8 mouse cellular contexts compared by ENCODE assay signal in the genomic region with DNA sequence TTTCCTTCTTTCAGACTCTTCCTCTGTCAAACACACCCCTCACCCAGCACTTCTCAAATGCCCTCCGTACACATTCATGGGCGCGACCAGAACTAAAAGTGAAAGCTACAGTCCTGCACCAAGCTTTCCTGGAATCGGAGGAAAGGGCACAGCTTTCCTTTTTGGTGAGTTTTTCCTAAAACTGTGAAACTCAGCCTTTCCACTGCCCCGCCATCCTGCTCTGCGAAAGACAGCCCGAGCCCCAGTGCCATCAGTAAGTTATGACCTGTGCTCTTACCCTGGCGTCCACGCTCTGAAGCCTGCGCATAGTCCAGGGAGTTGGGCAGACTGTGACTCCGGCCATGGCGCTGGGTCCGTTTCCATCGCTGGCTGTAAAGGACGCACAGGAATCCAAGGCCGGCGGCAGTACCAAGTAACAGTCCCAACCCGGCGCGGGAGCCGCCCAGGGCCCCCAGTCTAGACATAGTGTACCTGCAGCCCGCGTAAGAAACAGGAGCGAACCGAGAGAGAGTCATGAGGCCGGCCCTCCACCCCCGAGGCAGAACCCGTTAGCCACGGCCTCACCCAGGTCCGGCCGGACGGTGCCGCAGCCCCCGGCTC. TPM values are rescaled to one million over a fixed set of nuclear protein-coding genes. Genes with fewer than 3 reads are reported as not detected.
A peak's percentile ranks its signal among the peaks of the same experiment; 100 is the strongest.
DNase-seq lines count a peak whose midpoint lies in the region; ATAC-seq and TF ChIP-seq lines count a peak whose summit lies in the region.

No protein-coding gene starts in this region.

- WGBS in heart, embryonic 14.5 days: 3% methylated on average over 34 of the region's 34 CpGs
- 3% methylated on average over 34 of the region's 34 CpGs for WGBS in intestine, embryonic 16.5 days
- WGBS in macrophage (ENCODE audit: missing documents): 2% methylated on average over 34 of the region's 34 CpGs
- 2% methylated on average over 34 of the region's 34 CpGs for WGBS in stomach, postnatal 0 days

- TF ChIP-seq EP300 in MEL (IDR thresholded peaks at IDR 0.05; ENCODE audit: low read depth in 1 of 2, low read length in 2 of 2): no peak
- no peak for TF ChIP-seq EP300 in stomach, postnatal 0 days (optimal IDR thresholded peaks at IDR 0.05)

- H3K27me3 ChIP-seq in heart, embryonic 14.5 days (ENCODE audit: control insufficient read depth, insufficient read depth, low read length): no peaks in the 10 kb centered on the region
- H3K27me3 ChIP-seq in MEL (ENCODE audit: control insufficient read depth in 1 of 2, insufficient read depth in 2 of 2, low read length in 2 of 2): no peaks in the 10 kb centered on the region
- H3K27me3 ChIP-seq in erythroblast, embryonic 14.5 days (ENCODE audit: control insufficient read depth): peaks cover 4% of the 10 kb centered on the region
- H3K27me3 ChIP-seq in intestine, embryonic 16.5 days (replicated peaks; ENCODE audit: control insufficient read depth, insufficient read depth, low read length): no peaks in the 10 kb centered on the region
- no peaks in the 10 kb centered on the region for H3K27me3 ChIP-seq in stomach, postnatal 0 days (ENCODE audit: control insufficient read depth, insufficient read depth, low read length)

- TF ChIP-seq POLR2A in MEL (IDR thresholded peaks at IDR 0.05; ENCODE audit: control insufficient read depth in 1 of 2, insufficient read depth in 1 of 2, low read depth in 1 of 2, low read length in 2 of 2, poor library complexity in 1 of 2): no peak

- H3K4me1 ChIP-seq in heart, embryonic 14.5 days (ENCODE audit: control insufficient read depth in 2 of 2, insufficient read depth in 2 of 2, low read length in 2 of 2): peaks cover 5 to 19% of the 10 kb centered on the region in 2 experiments
- peaks cover 3 to 6% of the 10 kb centered on the region in 2 experiments; a peak in 3 of 4 replicates for H3K4me1 ChIP-seq in MEL (ENCODE audit: control insufficient read depth in 1 of 2, insufficient read depth in 2 of 2, low read length in 2 of 2)
- peaks cover 56% of the 10 kb centered on the region for H3K4me1 ChIP-seq in erythroblast, embryonic 14.5 days (ENCODE audit: control insufficient read depth)
- peaks cover 18% of the 10 kb centered on the region for H3K4me1 ChIP-seq in intestine, embryonic 16.5 days (ENCODE audit: control insufficient read depth, insufficient read depth, low read length)
- H3K4me1 ChIP-seq in stomach, postnatal 0 days (replicated peaks; ENCODE audit: control insufficient read depth, insufficient read depth): no peaks in the 10 kb centered on the region; the same call in 1 of the 2 replicates

- H3K79me2 ChIP-seq in MEL (ENCODE audit: control insufficient read depth, insufficient read depth, low read length, poor library complexity) (peaks cover 12% of the 10 kb centered on the region), macrophage (ENCODE audit: inconsistent target) (peaks cover 21% of the 10 kb centered on the region)

- ATAC-seq in heart, embryonic 14.5 days (ENCODE audit: insufficient number of reproducible peaks, insufficient read depth, low FRiP score, low read depth): peak; percentile 28; the same call in 1 of the 2 replicates
- ATAC-seq in intestine, embryonic 16.5 days: peak; percentile 66
- ATAC-seq in stomach, postnatal 0 days (ENCODE audit: low FRiP score, low TSS enrichment): peak; percentile 38; the same call in 1 of the 2 replicates

- H3K9me3 ChIP-seq in heart, embryonic 14.5 days (ENCODE audit: control insufficient read depth, low read length): no peaks in the 10 kb centered on the region
- H3K9me3 ChIP-seq in MEL (replicated peaks; ENCODE audit: insufficient read depth, low read length): no peaks in the 10 kb centered on the region
- H3K9me3 ChIP-seq in erythroblast, embryonic 14.5 days (ENCODE audit: control insufficient read depth, low read length): no peaks in the 10 kb centered on the region
- no peaks in the 10 kb centered on the region for H3K9me3 ChIP-seq in intestine, embryonic 16.5 days (ENCODE audit: control insufficient read depth, low read length)
- no peaks in the 10 kb centered on the region for H3K9me3 ChIP-seq in stomach, postnatal 0 days (ENCODE audit: control insufficient read depth, low read length)

- peaks cover 34% of the 10 kb centered on the region for H3K36me3 ChIP-seq in heart, embryonic 14.5 days (ENCODE audit: control insufficient read depth, insufficient read depth, low read length)
- H3K36me3 ChIP-seq in MEL (ENCODE audit: control insufficient read depth in 1 of 2, insufficient read depth in 2 of 2, low read length in 2 of 2) (peaks cover 0 to 16% of the 10 kb centered on the region in 2 experiments; a peak in 3 of 4 replicates), macrophage (ENCODE audit: inconsistent target) (peaks cover 31% of the 10 kb centered on the region; the same call in 1 of the 2 replicates)
- H3K36me3 ChIP-seq in erythroblast, embryonic 14.5 days (ENCODE audit: control insufficient read depth): peaks cover 37% of the 10 kb centered on the region
- H3K36me3 ChIP-seq in intestine, embryonic 16.5 days (ENCODE audit: control insufficient read depth, insufficient read depth, low read length): peaks cover 4% of the 10 kb centered on the region; the same call in 1 of the 2 replicates
- H3K36me3 ChIP-seq in stomach, postnatal 0 days (ENCODE audit: control insufficient read depth, insufficient read depth, low read length): peaks cover 6% of the 10 kb centered on the region

- no peak for TF ChIP-seq CTCF in MEL (IDR thresholded peaks at IDR 0.05 in 2 of 3, conservative IDR thresholded peaks at IDR 0.05 in 1 of 3; ENCODE audit: control insufficient read depth in 1 of 3, insufficient read depth in 1 of 3, low read depth in 2 of 3, low read length in 3 of 3, poor library complexity in 1 of 3, severe bottlenecking in 1 of 3)
- TF ChIP-seq CTCF in stomach, postnatal 0 days (IDR thresholded peaks at IDR 0.05; ENCODE audit: low read depth): no peak

- no peak for TF ChIP-seq RAD21 in MEL (IDR thresholded peaks at IDR 0.05; ENCODE audit: low read depth, low read length)

- peak overlapping the region; percentile 6 to 55; a peak in 3 of 4 replicates for H3K27ac ChIP-seq in heart, embryonic 14.5 days (replicated peaks in 1 of 2; ENCODE audit: control insufficient read depth in 1 of 2, insufficient read depth in 1 of 2, low read depth in 2 of 2, low read length in 2 of 2)
- H3K27ac ChIP-seq in MEL (ENCODE audit: control insufficient read depth, low read depth, low read length) (peak overlapping the region; percentile 81), macrophage (peak overlapping the region; percentile 13; the same call in 1 of the 2 replicates)
- H3K27ac ChIP-seq in intestine, embryonic 16.5 days (ENCODE audit: low read length): peak overlapping the region; percentile 65
- peak overlapping the region; percentile 82 for H3K27ac ChIP-seq in stomach, postnatal 0 days (replicated peaks)

- H3K4me2 ChIP-seq in heart, embryonic 14.5 days (ENCODE audit: low read length): peak overlapping the region; percentile 89
- peak overlapping the region; percentile 80 for H3K4me2 ChIP-seq in intestine, embryonic 16.5 days (ENCODE audit: low read depth, low read length)
- H3K4me2 ChIP-seq in stomach, postnatal 0 days (replicated peaks; ENCODE audit: low read depth): peak overlapping the region; percentile 88

- DNase-seq in heart, adult 9 months (ENCODE audit: low spot score in 2 of 2): no peak
- DNase-seq in MEL (ENCODE audit: low read depth, low spot score): no peak
- DNase-seq in stomach, postnatal 0 days (ENCODE audit: low spot score): peak; percentile 27
- DNase-seq in cerebellum, adult 11-12 months: no peak

- H3K4me3 ChIP-seq in heart, embryonic 14.5 days (ENCODE audit: control insufficient read depth in 1 of 2, insufficient read depth in 1 of 2, low read depth in 1 of 2, low read length in 2 of 2): peak overlapping the region; percentile 68 to 78
- H3K4me3 ChIP-seq in MEL (ENCODE audit: control insufficient read depth in 1 of 2, insufficient read depth in 1 of 2, low read depth in 2 of 2, low read length in 2 of 2): peak overlapping the region; percentile 81 to 92
- H3K4me3 ChIP-seq in erythroblast, embryonic 14.5 days (replicated peaks): peak overlapping the region; percentile 79
- peak overlapping the region; percentile 100 for H3K4me3 ChIP-seq in intestine, embryonic 16.5 days (ENCODE audit: low read length)
- H3K4me3 ChIP-seq in macrophage (ENCODE audit: inconsistent target): peak overlapping the region; percentile 87
- H3K4me3 ChIP-seq in stomach, postnatal 0 days (ENCODE audit: low read depth, low read length): peak overlapping the region; percentile 99

- H3K9ac ChIP-seq in heart, embryonic 14.5 days (ENCODE audit: low read length): peak overlapping the region; percentile 88
- H3K9ac ChIP-seq in MEL (ENCODE audit: control insufficient read depth, low read depth, low read length, poor library complexity, severe bottlenecking): peak overlapping the region; percentile 82
- H3K9ac ChIP-seq in intestine, embryonic 16.5 days (ENCODE audit: low read depth, low read length): peak overlapping the region; percentile 97
- H3K9ac ChIP-seq in stomach, postnatal 0 days (ENCODE audit: low read length): peak overlapping the region; percentile 90

RNA-seq across cellular contexts. Expression of gene Rmdn3, which starts 0.7 kb away (rescaled TPM):
- 19.4 and 23.7 TPM in 2 replicates for polyA plus RNA-seq in heart, embryonic 14.5 days (2014; fragmentation: Nextera tagmentation; extraction: Ambion mirVana)
- total RNA-seq in MEL (2012; rRNA removed): 44.7 and 57.4 TPM in 2 replicates
- polyA plus RNA-seq in MEL (2012; ENCODE audit: insufficient read depth in 1 of 2, insufficient read length in 2 of 2, low read depth in 1 of 2, low replicate concordance in 2 of 2, missing spikeins in 1 of 2): 10 to 100 TPM in 1 of 2 experiments, not detected in 1; 52.5 TPM
- polyA plus RNA-seq in erythroblast, embryonic 14.5 days (2012): 4.4 and 6.3 TPM in 2 replicates
- 63.9 and 73.2 TPM in 2 replicates for polyA plus RNA-seq in intestine, embryonic 16.5 days (2015; fragmentation: Nextera tagmentation; extraction: Ambion mirVana)
- total RNA-seq in macrophage (2018; cell fraction: chromatin; rRNA removed): 100 to 1,000 TPM in 9 of 26 experiments, 10 to 100 TPM in 16, 1 to 10 TPM in 1; 9.3 to 411 (median 68.6) TPM
- 10 to 100 TPM; 24.2 to 79.0 (median 46.2) TPM for total RNA-seq in macrophage (2018; cell fraction: cytosol; rRNA removed)
- 100 to 1,000 TPM in 4 of 26 experiments, 10 to 100 TPM in 22; 13.2 to 328 (median 57.5) TPM for total RNA-seq in macrophage (2018; cell fraction: nucleus; rRNA removed)
- 27.9 to 38.8 TPM (median 30.7 TPM) in 3 replicates for polyA plus RNA-seq in macrophage (2018)
- polyA plus RNA-seq in stomach, postnatal 0 days (2015; fragmentation: Nextera tagmentation; extraction: Ambion mirVana): 40.1 and 40.5 TPM in 2 replicates

RNA-seq across cellular contexts. Expression of gene Gchfr, which starts 11.4 kb away (rescaled TPM):
- polyA plus RNA-seq in heart, embryonic 14.5 days (2014; fragmentation: Nextera tagmentation; extraction: Ambion mirVana): 7.2 and 9.4 TPM in 2 replicates
- total RNA-seq in MEL (2012; rRNA removed): not detected in 2 replicates
- polyA plus RNA-seq in MEL (2012; ENCODE audit: insufficient read depth in 1 of 2, insufficient read length in 2 of 2, low read depth in 1 of 2, low replicate concordance in 2 of 2, missing spikeins in 1 of 2): not detected
- polyA plus RNA-seq in erythroblast, embryonic 14.5 days (2012): 0.20 and 0.22 TPM in 2 replicates
- 41.2 and 51.9 TPM in 2 replicates for polyA plus RNA-seq in intestine, embryonic 16.5 days (2015; fragmentation: Nextera tagmentation; extraction: Ambion mirVana)
- total RNA-seq in macrophage (2018; cell fraction: chromatin; rRNA removed): not detected
- total RNA-seq in macrophage (2018; cell fraction: cytosol; rRNA removed): under 1 TPM in 5 of 26 experiments, not detected in 21; 0.25 to 0.32 (median 0.31) TPM
- not detected for total RNA-seq in macrophage (2018; cell fraction: nucleus; rRNA removed)
- polyA plus RNA-seq in macrophage (2018): 0.47 TPM in 1 of 3 replicates, not detected in the others
- polyA plus RNA-seq in stomach, postnatal 0 days (2015; fragmentation: Nextera tagmentation; extraction: Ambion mirVana): 1.3 and 1.5 TPM in 2 replicates

RNA-seq across cellular contexts. Expression of gene Gm14137, which starts 18.1 kb away (rescaled TPM):
- 0.24 and 0.27 TPM in 2 replicates for polyA plus RNA-seq in heart, embryonic 14.5 days (2014; fragmentation: Nextera tagmentation; extraction: Ambion mirVana)
- 0.07 TPM in 1 of 2 replicates, not detected in the other for total RNA-seq in MEL (2012; rRNA removed)
- polyA plus RNA-seq in MEL (2012; ENCODE audit: insufficient read depth in 1 of 2, insufficient read length in 2 of 2, low read depth in 1 of 2, low replicate concordance in 2 of 2, missing spikeins in 1 of 2) (under 1 TPM in 1 of 2 experiments, not detected in 1; 0.71 TPM), macrophage (2018) (not detected in 3 replicates)
- polyA plus RNA-seq in erythroblast, embryonic 14.5 days (2012): not detected in 2 replicates
- 0.15 and 0.31 TPM in 2 replicates for polyA plus RNA-seq in intestine, embryonic 16.5 days (2015; fragmentation: Nextera tagmentation; extraction: Ambion mirVana)
- total RNA-seq in macrophage (2018; cell fraction: chromatin; rRNA removed): not detected
- not detected for total RNA-seq in macrophage (2018; cell fraction: cytosol; rRNA removed)
- total RNA-seq in macrophage (2018; cell fraction: nucleus; rRNA removed): not detected
- 4.3 and 4.9 TPM in 2 replicates for polyA plus RNA-seq in stomach, postnatal 0 days (2015; fragmentation: Nextera tagmentation; extraction: Ambion mirVana)

RNA-seq across cellular contexts. Expression of gene Rad51, which starts 43.6 kb away (rescaled TPM):
- 27.3 and 28.9 TPM in 2 replicates for polyA plus RNA-seq in heart, embryonic 14.5 days (2014; fragmentation: Nextera tagmentation; extraction: Ambion mirVana)
- 23.5 and 24.3 TPM in 2 replicates for total RNA-seq in MEL (2012; rRNA removed)
- polyA plus RNA-seq in MEL (2012; ENCODE audit: insufficient read depth in 1 of 2, insufficient read length in 2 of 2, low read depth in 1 of 2, low replicate concordance in 2 of 2, missing spikeins in 1 of 2) (10 to 100 TPM in 1 of 2 experiments, not detected in 1; 51.8 TPM), macrophage (2018) (0.33 to 11.7 TPM (median 3.7 TPM) in 3 replicates)
- 2.7 and 4.3 TPM in 2 replicates for polyA plus RNA-seq in erythroblast, embryonic 14.5 days (2012)
- polyA plus RNA-seq in intestine, embryonic 16.5 days (2015; fragmentation: Nextera tagmentation; extraction: Ambion mirVana): 33.1 and 41.2 TPM in 2 replicates
- total RNA-seq in macrophage (2018; cell fraction: chromatin; rRNA removed): 10 to 100 TPM in 1 of 26 experiments, 1 to 10 TPM in 22, under 1 TPM in 3; 0.46 to 14.4 (median 4.3) TPM
- 1 to 10 TPM in 19 of 26 experiments, under 1 TPM in 7; 0.65 to 2.5 (median 1.4) TPM for total RNA-seq in macrophage (2018; cell fraction: cytosol; rRNA removed)
- 10 to 100 TPM in 1 of 26 experiments, 1 to 10 TPM in 19, under 1 TPM in 6; 0.58 to 25.8 (median 1.7) TPM for total RNA-seq in macrophage (2018; cell fraction: nucleus; rRNA removed)
- polyA plus RNA-seq in stomach, postnatal 0 days (2015; fragmentation: Nextera tagmentation; extraction: Ambion mirVana): 11.2 and 12.9 TPM in 2 replicates

RNA-seq across cellular contexts. Expression of gene Zfyve19, which starts 52.2 kb away (rescaled TPM):
- 28.3 and 32.4 TPM in 2 replicates for polyA plus RNA-seq in heart, embryonic 14.5 days (2014; fragmentation: Nextera tagmentation; extraction: Ambion mirVana)
- total RNA-seq in MEL (2012; rRNA removed): 30.3 and 37.4 TPM in 2 replicates
- polyA plus RNA-seq in MEL (2012; ENCODE audit: insufficient read depth in 1 of 2, insufficient read length in 2 of 2, low read depth in 1 of 2, low replicate concordance in 2 of 2, missing spikeins in 1 of 2) (10 to 100 TPM in 1 of 2 experiments, not detected in 1; 52.5 TPM), macrophage (2018) (19.2 to 23.2 TPM (median 20.3 TPM) in 3 replicates)
- polyA plus RNA-seq in erythroblast, embryonic 14.5 days (2012): 1.1 and 1.9 TPM in 2 replicates
- polyA plus RNA-seq in intestine, embryonic 16.5 days (2015; fragmentation: Nextera tagmentation; extraction: Ambion mirVana): 69.1 and 69.8 TPM in 2 replicates
- total RNA-seq in macrophage (2018; cell fraction: chromatin; rRNA removed): 100 to 1,000 TPM in 1 of 26 experiments, 10 to 100 TPM in 22, 1 to 10 TPM in 3; 6.2 to 103 (median 35.1) TPM
- total RNA-seq in macrophage (2018; cell fraction: cytosol; rRNA removed): 10 to 100 TPM; 10.1 to 27.6 (median 20.1) TPM
- total RNA-seq in macrophage (2018; cell fraction: nucleus; rRNA removed): 10 to 100 TPM in 23 of 26 experiments, 1 to 10 TPM in 3; 5.2 to 75.6 (median 22.9) TPM
- polyA plus RNA-seq in stomach, postnatal 0 days (2015; fragmentation: Nextera tagmentation; extraction: Ambion mirVana): 28.5 and 30.9 TPM in 2 replicates

Comparison
In these comparisons a context has a peak if more than half of its experiments do, and no peak if none do; other contexts are left out.
1. H3K27ac ChIP-seq: peak in every context shown above with its lines; median percentile 82 in stomach, postnatal 0 days; 81 in MEL; 65 in intestine, embryonic 16.5 days; 30 in heart, embryonic 14.5 days; 13 in macrophage.